Mouse (Mus musculus) brain, embryonic 14.5 days (tissue): ENCODE measurements at regions not wholly inside any gene's neighbourhood (a gene's known extent, or its start where the extent isn't known, plus 50 kb on each side); places are given as distances from the start of the nearest gene placed in this dataset.

Experiments
- CTCF ChIP-seq: fragments of 200-500 bp; IDR thresholded peaks from 2 replicates; pipeline ENCODE4 v1.5.1; 2012; ENCODE audit warnings: inconsistent platforms, mild to moderate bottlenecking, moderate library complexity, borderline replicate concordance; ENCODE audit not compliant: insufficient read depth, insufficient read length; ENCODE audit errors: extremely low read depth
- POLR2A ChIP-seq: fragments of 200-500 bp; IDR thresholded peaks from 2 replicates; pipeline ENCODE4 v1.6.1; 2012; ENCODE audit warnings: mild to moderate bottlenecking, inconsistent platforms, borderline replicate concordance; ENCODE audit not compliant: poor library complexity, insufficient read depth, insufficient read length, severe bottlenecking; ENCODE audit errors: extremely low read depth

GRCm38 (mm10) chr1:190285636-190286035 lies 115.1 kb upstream of the Prox1 start:
- TF ChIP-seq CTCF, result no peak
- TF ChIP-seq POLR2A, result no peak
